Mouse (Mus musculus) megakaryocyte, embryonic 14.5 days (primary cell): ENCODE results near the gene Esyt1. TPM values are rescaled to one million over a fixed set of nuclear protein-coding genes. Genes with fewer than 3 reads are reported as not detected.

Source experiments
- H3K27me3 ChIP-seq: replicated peaks from 2 replicates; pipeline ENCODE3; 2012; ENCODE audit warnings: inconsistent platforms
- H3K36me3 ChIP-seq: replicated peaks from 2 replicates; pipeline ENCODE3; 2012; ENCODE audit warnings: low read length, inconsistent platforms, mixed read lengths
- H3K4me1 ChIP-seq: 2 replicates; pipeline ENCODE4 v1.6.1; 2012; ENCODE audit warnings: inconsistent platforms
- H3K4me3 ChIP-seq: replicated peaks from 2 replicates; pipeline ENCODE3; 2012; ENCODE audit warnings: moderate library complexity, mild to moderate bottlenecking, inconsistent platforms
- H3K9me3 ChIP-seq: 2 replicates; pipeline ENCODE4 v1.6.1; 2012; ENCODE audit warnings: inconsistent platforms
- FLI1 ChIP-seq: IDR thresholded peaks from 2 replicates; pipeline ENCODE4 v1.6.1; 2012; ENCODE audit warnings: low read length, inconsistent platforms, mixed read lengths
- GATA1 ChIP-seq: IDR thresholded peaks from 3 replicates; pipeline ENCODE4 v1.6.1; 2012; ENCODE audit warnings: mixed read lengths, low read length, inconsistent platforms, borderline replicate concordance
- polyA plus RNA-seq: library from polyadenylated mRNA; stranded (reverse); fragments of >175 nt; gene quantifications from 2 replicates; pipeline ENCODE4 v1.2.3, GENCODE M21; 2012; ENCODE audit warnings: low replicate concordance; ENCODE audit not compliant: insufficient read depth

The Esyt1 gene
- polyA plus RNA-seq, 1 experiment = 62.5 TPM

GRCm38 (mm10) chr10:128520591-128520990 lies 5.1 kb downstream of the Esyt1 start:
- Histone ChIP-seq H3K4me1 (peaks cover 52% of the 10 kb centered on the region), H3K4me3 (peak overlapping the region; percentile 42), H3K9me3 (no peaks in the 10 kb centered on the region), H3K27me3 (peaks cover 1% of the 10 kb centered on the region), H3K36me3 (peaks cover 76% of the 10 kb centered on the region)
- no peak for TF ChIP-seq GATA1
- no peak for TF ChIP-seq FLI1

DNA sequence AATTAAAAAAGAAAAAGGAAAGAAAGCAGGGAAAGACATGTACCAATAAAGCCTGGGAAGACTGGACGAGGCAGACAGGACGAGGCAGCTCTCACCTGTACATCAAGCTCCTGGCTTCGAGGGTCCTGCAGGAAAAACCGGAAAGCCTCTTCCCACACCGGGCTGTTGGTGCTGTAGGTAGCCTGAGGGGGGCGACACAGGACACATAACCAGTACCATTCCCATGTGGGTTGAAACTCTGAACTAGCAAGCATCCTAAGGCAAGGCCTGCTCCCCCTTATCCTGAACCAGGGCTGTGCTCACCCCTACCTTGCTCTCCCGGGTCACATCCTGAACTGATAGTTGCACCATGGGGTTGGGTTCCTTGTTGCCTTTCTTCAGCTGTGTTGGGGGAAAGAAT lies 6.8 kb downstream of the Esyt1 start:
- Histone ChIP-seq H3K36me3 (peaks cover 92% of the 10 kb centered on the region), H3K9me3 (no peaks in the 10 kb centered on the region), H3K4me1 (peaks cover 34% of the 10 kb centered on the region), H3K27me3 (peaks cover 1% of the 10 kb centered on the region), H3K4me3 (no peak overlapping the region)
- TF ChIP-seq FLI1 = no peak
- no peak for TF ChIP-seq GATA1

- no peak overlapping the region for H3K4me3 ChIP-seq
- peaks cover 30% of the 10 kb centered on the region for H3K4me1 ChIP-seq
- H3K27me3 ChIP-seq = no peaks in the 10 kb centered on the region
- no peak for TF ChIP-seq FLI1
- TF ChIP-seq GATA1 = no peak; the same call in 2 of the 3 replicates
- no peaks in the 10 kb centered on the region for H3K9me3 ChIP-seq
- H3K36me3 ChIP-seq = peaks cover 97% of the 10 kb centered on the region
Observed at GRCm38 (mm10) chr10:128516677-128517076, 9.0 kb downstream of the Esyt1 start.

- Histone ChIP-seq H3K27me3 (no peaks in the 10 kb centered on the region), H3K4me1 (peaks cover 32% of the 10 kb centered on the region), H3K4me3 (no peak overlapping the region), H3K36me3 (peaks cover 97% of the 10 kb centered on the region), H3K9me3 (no peaks in the 10 kb centered on the region)
- TF ChIP-seq GATA1 (no peak), FLI1 (no peak)
Observed at GRCm38 (mm10) chr10:128516029-128516428, 9.6 kb downstream of the Esyt1 start.

GRCm38 (mm10) chr10:128515044-128515443 lies 10.6 kb downstream of the Esyt1 start:
- TF ChIP-seq FLI1 (no peak), GATA1 (no peak)
- H3K4me3 ChIP-seq = no peak overlapping the region
- no peaks in the 10 kb centered on the region for H3K27me3 ChIP-seq
- H3K9me3 ChIP-seq = no peaks in the 10 kb centered on the region
- peaks cover 96% of the 10 kb centered on the region for H3K36me3 ChIP-seq
- H3K4me1 ChIP-seq = peaks cover 29% of the 10 kb centered on the region

DNA sequence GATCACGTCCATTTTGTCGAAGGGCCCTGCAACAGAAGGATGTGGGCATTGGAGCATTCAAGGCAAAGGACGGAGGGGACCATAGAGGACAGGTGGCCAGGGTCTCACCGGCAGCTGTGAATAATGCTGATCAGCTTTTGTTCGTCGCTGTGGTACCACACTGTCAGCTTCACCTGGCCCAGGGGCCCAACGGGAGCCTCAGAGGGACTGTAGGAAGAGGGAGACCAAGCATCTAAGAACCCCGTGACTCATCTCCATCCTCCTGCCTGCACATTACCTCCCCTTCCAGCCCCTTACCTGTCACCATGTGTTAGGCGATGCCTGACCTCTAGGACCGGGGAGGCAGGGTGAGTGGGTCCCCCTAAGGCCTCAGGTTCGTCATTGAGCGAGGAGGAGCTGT lies 13.9 kb downstream of the Esyt1 start:
- H3K36me3 ChIP-seq = peaks cover 89% of the 10 kb centered on the region
- H3K9me3 ChIP-seq = no peaks in the 10 kb centered on the region
- peaks cover 22% of the 10 kb centered on the region for H3K4me1 ChIP-seq
- H3K4me3 ChIP-seq = no peak overlapping the region
- H3K27me3 ChIP-seq = no peaks in the 10 kb centered on the region
- TF ChIP-seq FLI1 = no peak
- no peak for TF ChIP-seq GATA1

GRCm38 (mm10) chr10:128511189-128511588 lies 14.5 kb downstream of the Esyt1 start:
- peaks cover 19% of the 10 kb centered on the region for H3K4me1 ChIP-seq
- H3K4me3 ChIP-seq = no peak overlapping the region
- no peaks in the 10 kb centered on the region for H3K9me3 ChIP-seq
- peaks cover 89% of the 10 kb centered on the region for H3K36me3 ChIP-seq
- no peaks in the 10 kb centered on the region for H3K27me3 ChIP-seq
- TF ChIP-seq FLI1 = no peak
- TF ChIP-seq GATA1 = no peak

- Histone ChIP-seq H3K27me3 (no peaks in the 10 kb centered on the region), H3K4me1 (peaks cover 20% of the 10 kb centered on the region), H3K9me3 (peaks cover 3% of the 10 kb centered on the region; the same call in 1 of the 2 replicates), H3K36me3 (peaks cover 86% of the 10 kb centered on the region), H3K4me3 (no peak overlapping the region)
- no peak for TF ChIP-seq GATA1
- no peak for TF ChIP-seq FLI1
Observed at GRCm38 (mm10) chr10:128510301-128510700, 15.4 kb downstream of the Esyt1 start.

- no peak for TF ChIP-seq FLI1
- TF ChIP-seq GATA1 = no peak
- no peak overlapping the region for H3K4me3 ChIP-seq
- H3K9me3 ChIP-seq = peaks cover 3% of the 10 kb centered on the region; the same call in 1 of the 2 replicates
- peaks cover 25% of the 10 kb centered on the region for H3K4me1 ChIP-seq
- no peaks in the 10 kb centered on the region for H3K27me3 ChIP-seq
- peaks cover 81% of the 10 kb centered on the region for H3K36me3 ChIP-seq
Observed at GRCm38 (mm10) chr10:128509831-128510230, 15.8 kb downstream of the Esyt1 start.

- TF ChIP-seq FLI1 (no peak), GATA1 (no peak)
- Histone ChIP-seq H3K27me3 (no peaks in the 10 kb centered on the region), H3K4me3 (no peak overlapping the region), H3K36me3 (peaks cover 81% of the 10 kb centered on the region), H3K9me3 (peaks cover 3% of the 10 kb centered on the region; the same call in 1 of the 2 replicates), H3K4me1 (peaks cover 31% of the 10 kb centered on the region)
Observed at GRCm38 (mm10) chr10:128509203-128509602, 16.5 kb downstream of the Esyt1 start.

DNA sequence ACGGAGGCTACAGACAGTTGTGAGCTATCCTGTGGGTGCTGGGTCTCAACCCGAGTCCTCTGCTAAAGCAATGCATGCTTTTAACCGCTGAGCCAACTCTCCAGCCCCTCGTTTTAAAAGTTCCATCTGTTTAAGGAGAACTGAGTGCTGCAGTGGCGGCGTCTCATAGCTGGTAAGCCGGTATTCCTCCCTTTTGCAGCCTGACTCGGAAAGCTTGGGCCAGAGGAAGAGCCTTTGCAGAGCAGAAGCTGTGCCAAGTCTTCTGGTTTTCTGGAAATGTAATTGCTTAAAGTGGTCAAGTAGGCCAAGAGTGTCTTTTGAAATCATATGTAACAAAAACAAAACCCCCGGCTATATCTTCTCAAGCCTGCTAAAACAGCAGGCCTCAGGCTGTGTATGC lies 17.4 kb downstream of the Esyt1 start:
- peaks cover 40% of the 10 kb centered on the region for H3K4me1 ChIP-seq
- no peaks in the 10 kb centered on the region for H3K27me3 ChIP-seq
- H3K36me3 ChIP-seq = peaks cover 77% of the 10 kb centered on the region
- H3K9me3 ChIP-seq = peaks cover 3% of the 10 kb centered on the region; the same call in 1 of the 2 replicates
- no peak overlapping the region for H3K4me3 ChIP-seq
- no peak for TF ChIP-seq GATA1
- TF ChIP-seq FLI1 = no peak
